Mouse (Mus musculus): ENCODE results near the gene Fancg. TPM values are rescaled to one million over a fixed set of nuclear protein-coding genes. Genes with fewer than 3 reads are reported as not detected.

Gene Fancg
- total and polyA plus RNA-seq, 3 experiments = 13.2 to 18.7 (median 13.7) TPM

DNA sequence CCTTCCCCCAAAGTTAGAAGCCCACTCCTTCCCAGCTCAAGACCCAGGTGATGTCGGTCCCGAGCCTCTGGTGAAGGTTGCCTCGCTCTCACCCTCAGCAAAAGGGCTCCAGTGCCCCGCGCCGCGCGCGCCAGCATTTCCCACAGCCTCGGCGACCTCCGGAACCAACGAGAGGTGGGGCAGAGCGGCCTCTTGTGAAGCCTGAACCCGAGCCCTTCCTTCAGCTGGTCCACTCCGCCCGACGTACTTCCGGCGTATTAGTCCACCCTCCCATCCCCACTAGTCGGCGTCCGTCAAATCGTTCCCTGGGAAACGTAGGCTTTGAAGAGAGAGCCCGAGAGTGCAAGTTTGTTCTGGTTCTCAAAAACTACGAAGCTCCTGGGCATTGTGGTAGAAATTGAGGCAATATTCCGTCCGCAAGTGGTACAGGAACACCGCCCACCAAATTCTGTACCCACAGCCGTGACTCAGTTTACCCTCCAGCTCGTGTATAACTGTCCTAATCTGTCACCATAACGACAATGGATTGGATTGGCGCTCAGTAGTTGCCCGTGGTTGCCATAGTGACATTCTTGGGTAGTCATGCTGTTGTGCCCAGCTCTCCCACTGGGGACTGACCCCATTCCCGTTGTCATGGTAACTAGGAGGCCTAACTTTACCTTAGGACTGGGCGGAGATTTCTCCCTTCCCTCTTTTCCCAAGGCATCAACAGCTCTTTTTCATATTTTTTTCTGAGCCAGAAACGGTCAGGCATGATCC lies 21.1 kb upstream of the Fancg start, which contains the start of gene Stoml2 (continued):
- TF ChIP-seq JUND (conservative IDR thresholded peaks at IDR 0.05; ENCODE audit: low read depth, low read length) (no peak; the same call in 1 of the 2 replicates), TCF12 (IDR thresholded peaks at IDR 0.05; ENCODE audit: low read depth, low read length) (peak; percentile 83), ZNF384 (IDR thresholded peaks at IDR 0.05; ENCODE audit: low read depth, low read length) (no peak), GABPA (IDR thresholded peaks at IDR 0.05; ENCODE audit: insufficient replicate concordance, low read depth, low read length) (peak; percentile 75; the same call in 1 of the 2 replicates), RAD21 (IDR thresholded peaks at IDR 0.05; ENCODE audit: low read depth, low read length) (no peak), MAX (IDR thresholded peaks at IDR 0.05; ENCODE audit: low read length) (no peak), TBP (conservative IDR thresholded peaks at IDR 0.05; ENCODE audit: low read depth, low read length) (peak; percentile 87), JUN (IDR thresholded peaks at IDR 0.05; ENCODE audit: insufficient read depth, low read depth, low read length) (no peak), MAZ (IDR thresholded peaks at IDR 0.05; ENCODE audit: low read depth, low read length) (peak; percentile 69; the same call in 1 of the 2 replicates), POLR2A (IDR thresholded peaks at IDR 0.05; ENCODE audit: low read depth, low read length) (peak; percentile 88), ETS1 (conservative IDR thresholded peaks at IDR 0.05; ENCODE audit: low read depth, low read length) (peak; percentile 15), NELFE (IDR thresholded peaks at IDR 0.05; ENCODE audit: low read depth, low read length) (peak; percentile 76), UBTF (IDR thresholded peaks at IDR 0.05; ENCODE audit: low read depth, low read length) (no peak), ZC3H11A (IDR thresholded peaks at IDR 0.05; ENCODE audit: low read depth, low read length) (no peak), SIN3A (IDR thresholded peaks at IDR 0.05; ENCODE audit: low read length) (peak; percentile 93), RCOR1 (conservative IDR thresholded peaks at IDR 0.05; ENCODE audit: low read depth, low read length) (no peak), MEF2A (IDR thresholded peaks at IDR 0.05; ENCODE audit: borderline replicate concordance, low read depth, low read length) (peak; percentile 64; the same call in 1 of the 2 replicates)

DNA sequence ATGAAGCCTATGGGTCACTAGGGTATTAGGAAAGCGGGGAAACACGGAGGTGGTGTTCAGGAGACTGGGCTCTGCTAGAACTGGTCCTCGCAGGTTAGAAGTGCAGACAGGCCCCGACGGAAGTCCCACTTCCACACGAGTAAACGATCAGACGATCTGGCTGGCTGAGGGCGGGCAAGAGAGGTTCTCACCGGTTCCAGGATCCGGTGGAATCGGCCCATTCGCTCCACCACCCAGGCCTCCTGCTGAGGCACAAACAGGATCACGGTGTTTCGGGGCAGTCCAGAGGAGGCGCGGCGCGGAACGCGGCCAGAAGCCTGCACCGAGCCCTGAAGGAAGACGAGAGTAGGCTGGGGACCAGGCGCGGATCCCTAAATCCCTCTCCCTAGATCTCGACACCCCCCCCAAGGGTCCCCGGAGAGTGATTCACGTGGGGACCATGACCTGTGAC lies 20.5 kb upstream of the Fancg start:
- TF ChIP-seq CTCF (conservative IDR thresholded peaks at IDR 0.05 in 1 of 2, IDR thresholded peaks at IDR 0.05 in 1 of 2; ENCODE audit: low read depth in 2 of 2, low read length in 2 of 2) = no peak
- TF ChIP-seq TBP (conservative IDR thresholded peaks at IDR 0.05; ENCODE audit: low read depth, low read length) = no peak
- TF ChIP-seq PAX5 (IDR thresholded peaks at IDR 0.05; ENCODE audit: low read length) = no peak
- TF ChIP-seq MAFK (IDR thresholded peaks at IDR 0.05; ENCODE audit: insufficient replicate concordance, low read length) = no peak
- TF ChIP-seq UBTF (IDR thresholded peaks at IDR 0.05; ENCODE audit: low read depth, low read length) = no peak
- TF ChIP-seq RCOR1 (conservative IDR thresholded peaks at IDR 0.05; ENCODE audit: low read depth, low read length) = no peak
- TF ChIP-seq POLR2AphosphoS2 (IDR thresholded peaks at IDR 0.05; ENCODE audit: low read depth, low read length) = no peak
- no peak for TF ChIP-seq POLR2A (IDR thresholded peaks at IDR 0.05; ENCODE audit: low read depth, low read length)
- no peak for TF ChIP-seq BHLHE40 (IDR thresholded peaks at IDR 0.05; ENCODE audit: low read depth, low read length)
- TF ChIP-seq JUN (IDR thresholded peaks at IDR 0.05; ENCODE audit: insufficient read depth, low read depth, low read length) = no peak
- no peak for TF ChIP-seq RAD21 (IDR thresholded peaks at IDR 0.05; ENCODE audit: low read depth, low read length)
- TF ChIP-seq USF1 (IDR thresholded peaks at IDR 0.05; ENCODE audit: low read depth, low read length) = no peak
- TF ChIP-seq IRF4 (IDR thresholded peaks at IDR 0.05; ENCODE audit: low read depth, low read length) = no peak
- no peak for TF ChIP-seq NELFE (IDR thresholded peaks at IDR 0.05; ENCODE audit: low read depth, low read length)
- no peak for TF ChIP-seq ELF1 (IDR thresholded peaks at IDR 0.05; ENCODE audit: low read depth, low read length)
- no peak for TF ChIP-seq USF2 (conservative IDR thresholded peaks at IDR 0.05; ENCODE audit: low read depth, low read length)
- no peak for TF ChIP-seq CHD2 (IDR thresholded peaks at IDR 0.05; ENCODE audit: low read length)
- Histone ChIP-seq H3K4me2 (ENCODE audit: insufficient read depth, low read depth, poor library complexity, severe bottlenecking) (peak overlapping the region; percentile 58), H3K79me2 (replicated peaks; ENCODE audit: control insufficient read depth, extremely low read depth, insufficient read depth, poor library complexity, severe bottlenecking) (peaks cover 11% of the 10 kb centered on the region), H3K27me3 (replicated peaks) (no peaks in the 10 kb centered on the region), H3K27ac (ENCODE audit: insufficient read depth, low read depth) (no peak overlapping the region), H3K9me3 (replicated peaks; ENCODE audit: low read length) (no peaks in the 10 kb centered on the region), H3K36me3 (replicated peaks in 1 of 2; ENCODE audit: control insufficient read depth in 1 of 2, insufficient read depth in 1 of 2, low read length in 1 of 2) (peaks cover 26 to 71% of the 10 kb centered on the region in 2 experiments), H3K4me1 (ENCODE audit: control insufficient read depth in 1 of 2, insufficient read depth in 2 of 2) (peaks cover 5 to 22% of the 10 kb centered on the region in 2 experiments; a peak in 3 of 4 replicates), H3K9ac (ENCODE audit: insufficient read depth, low read depth) (peak overlapping the region; percentile 95), H3K4me3 (replicated peaks in 1 of 3; ENCODE audit: low read depth in 2 of 3, low read length in 2 of 3, poor library complexity in 1 of 3) (peak overlapping the region; percentile 72 to 92 (median 84))
- dilution Hi-C loops (cut with MboI; ENCODE audit: extremely low pct_ligation_motif_present, extremely low pct_unique_long_range_greater_than_20kb, low sequenced_read_pairs) (no loop called here), in situ Hi-C loops (cut with MboI; ENCODE audit: low pct_ligation_motif_present, low pct_unique_long_range_greater_than_20kb, low sequenced_read_pairs) (no loop called here)
- DNase-seq (ENCODE audit: extremely low read depth) = peak; percentile 10
